Mouse (Mus musculus): ENCODE results near the gene Gata5. TPM values are rescaled to one million over a fixed set of nuclear protein-coding genes. Genes with fewer than 3 reads are reported as not detected.
A peak's percentile ranks its signal among the peaks of the same experiment; 100 is the strongest.

The Gata5 gene
- polyA plus RNA-seq, 1 experiment from 2014 or later = 0.09 TPM

GRCm38 (mm10) chr2:180342189-180342588 lies 7.7 kb upstream of the Gata5 start:
- Histone ChIP-seq H3K4me3 (no peak overlapping the region), H3K4me1 (peaks cover 5% of the 10 kb centered on the region; the same call in 1 of the 2 replicates), H3K36me3 (no peaks in the 10 kb centered on the region), H3K9ac (no peak overlapping the region), H3K4me2 (replicated peaks) (no peak overlapping the region), H3K9me3 (no peaks in the 10 kb centered on the region), H3K27ac (no peak overlapping the region), H3K27me3 (peaks cover 29% of the 10 kb centered on the region)
- 39% methylated on average over 2 of the region's 2 CpGs for WGBS
- ATAC-seq (ENCODE audit: insufficient number of reproducible peaks, insufficient read depth, low FRiP score, low TSS enrichment) = no peak

- Histone ChIP-seq H3K4me3 (no peak overlapping the region), H3K4me1 (no peaks in the 10 kb centered on the region), H3K9ac (no peak overlapping the region), H3K27ac (no peak overlapping the region), H3K4me2 (replicated peaks) (no peak overlapping the region), H3K36me3 (no peaks in the 10 kb centered on the region), H3K9me3 (no peaks in the 10 kb centered on the region), H3K27me3 (peaks cover 39% of the 10 kb centered on the region)
- WGBS = 72% methylated on average over 8 of the region's 8 CpGs
- no peak for ATAC-seq (ENCODE audit: insufficient number of reproducible peaks, insufficient read depth, low FRiP score, low TSS enrichment)
Measured at GRCm38 (mm10) chr2:180341229-180341628, 6.7 kb upstream of the Gata5 start.

- WGBS = 69% methylated on average over 11 of the region's 11 CpGs
- no peak for ATAC-seq (ENCODE audit: insufficient number of reproducible peaks, insufficient read depth, low FRiP score, low TSS enrichment)
- Histone ChIP-seq H3K36me3 (no peaks in the 10 kb centered on the region), H3K27ac (no peak overlapping the region), H3K4me1 (no peaks in the 10 kb centered on the region), H3K4me2 (replicated peaks) (no peak overlapping the region), H3K27me3 (peaks cover 52% of the 10 kb centered on the region), H3K9ac (0 out of 2 replicates have a peak overlapping the region, but pooled peaks have one; percentile 21), H3K9me3 (no peaks in the 10 kb centered on the region), H3K4me3 (no peak overlapping the region)
Measured at GRCm38 (mm10) chr2:180339886-180340285, 5.4 kb upstream of the Gata5 start.

- Histone ChIP-seq H3K4me1 (peaks cover 14% of the 10 kb centered on the region), H3K4me3 (peak overlapping the region; percentile 36), H3K9me3 (no peaks in the 10 kb centered on the region), H3K27me3 (peaks cover 70% of the 10 kb centered on the region), H3K27ac (no peak overlapping the region), H3K4me2 (replicated peaks) (peak overlapping the region; percentile 67), H3K9ac (peak overlapping the region; percentile 40), H3K36me3 (no peaks in the 10 kb centered on the region)
- WGBS = under 1% methylated on average over 69 of the region's 69 CpGs
- ATAC-seq (ENCODE audit: insufficient number of reproducible peaks, insufficient read depth, low FRiP score, low TSS enrichment) = no peak
Measured at GRCm38 (mm10) chr2:180333778-180334550, 535 bp downstream of the Gata5 start.

- no peak overlapping the region for H3K9ac ChIP-seq
Measured at GRCm38 (mm10) chr2:180329466-180329865, 5.0 kb downstream of the Gata5 start.

GRCm38 (mm10) chr2:180322674-180323355 lies 11.7 kb downstream of the Gata5 start:
- no peaks in the 10 kb centered on the region for H3K27me3 ChIP-seq
- no peak overlapping the region for H3K4me2 ChIP-seq (replicated peaks)
- no peak overlapping the region for H3K4me3 ChIP-seq
- H3K9ac ChIP-seq = no peak overlapping the region
- 28% methylated on average over 14 of the region's 14 CpGs for WGBS
- no peaks in the 10 kb centered on the region for H3K9me3 ChIP-seq
- H3K27ac ChIP-seq = no peak overlapping the region
- ATAC-seq (ENCODE audit: insufficient number of reproducible peaks, insufficient read depth, low FRiP score, low TSS enrichment) = peak; percentile 52; the same call in 1 of the 2 replicates
- H3K36me3 ChIP-seq = no peaks in the 10 kb centered on the region
- peaks cover 5% of the 10 kb centered on the region for H3K4me1 ChIP-seq

More at GRCm38 (mm10) chr2:180329466-180329865, 5.0 kb downstream of the Gata5 start:
- 93% methylated on average over 1 of the region's 1 CpGs for WGBS
- H3K27ac ChIP-seq = no peak overlapping the region
- no peaks in the 10 kb centered on the region for H3K36me3 ChIP-seq
- no peaks in the 10 kb centered on the region for H3K9me3 ChIP-seq
- H3K4me2 ChIP-seq (replicated peaks) = no peak overlapping the region
- peaks cover 30% of the 10 kb centered on the region for H3K27me3 ChIP-seq
- peaks cover 10% of the 10 kb centered on the region for H3K4me1 ChIP-seq
- H3K4me3 ChIP-seq = no peak overlapping the region
- no peak for ATAC-seq (ENCODE audit: insufficient number of reproducible peaks, insufficient read depth, low FRiP score, low TSS enrichment)

GRCm38 (mm10) chr2:180320216-180320615 lies 14.3 kb downstream of the Gata5 start:
- H3K36me3 ChIP-seq = no peaks in the 10 kb centered on the region
- no peak for ATAC-seq (ENCODE audit: insufficient number of reproducible peaks, insufficient read depth, low FRiP score, low TSS enrichment)
- WGBS = 75% methylated on average over 4 of the region's 4 CpGs

GRCm38 (mm10) chr2:180317591-180317990 lies 16.9 kb downstream of the Gata5 start:
- ATAC-seq (ENCODE audit: insufficient number of reproducible peaks, insufficient read depth, low FRiP score, low TSS enrichment) = no peak
- Histone ChIP-seq H3K4me1 (peaks cover 2% of the 10 kb centered on the region), H3K27me3 (no peaks in the 10 kb centered on the region), H3K27ac (no peak overlapping the region), H3K4me2 (replicated peaks) (no peak overlapping the region), H3K4me3 (no peak overlapping the region), H3K9me3 (no peaks in the 10 kb centered on the region), H3K9ac (no peak overlapping the region), H3K36me3 (no peaks in the 10 kb centered on the region)
- WGBS = 79% methylated on average over 7 of the region's 7 CpGs

More at GRCm38 (mm10) chr2:180320216-180320615, 14.3 kb downstream of the Gata5 start:
- Histone ChIP-seq H3K4me3 (no peak overlapping the region), H3K9ac (no peak overlapping the region), H3K27me3 (no peaks in the 10 kb centered on the region), H3K9me3 (no peaks in the 10 kb centered on the region), H3K4me1 (peaks cover 5% of the 10 kb centered on the region), H3K27ac (no peak overlapping the region), H3K4me2 (replicated peaks) (no peak overlapping the region)

- Histone ChIP-seq H3K9ac (no peak overlapping the region), H3K27ac (no peak overlapping the region), H3K9me3 (no peaks in the 10 kb centered on the region), H3K4me2 (replicated peaks) (no peak overlapping the region), H3K4me1 (no peaks in the 10 kb centered on the region), H3K27me3 (no peaks in the 10 kb centered on the region), H3K36me3 (no peaks in the 10 kb centered on the region), H3K4me3 (no peak overlapping the region)
- WGBS = 87% methylated on average over 2 of the region's 2 CpGs
- no peak for ATAC-seq (ENCODE audit: insufficient number of reproducible peaks, insufficient read depth, low FRiP score, low TSS enrichment)
Measured at GRCm38 (mm10) chr2:180314292-180314691, 20.2 kb downstream of the Gata5 start.

- H3K27ac ChIP-seq = no peak overlapping the region
- ATAC-seq (ENCODE audit: insufficient number of reproducible peaks, insufficient read depth, low FRiP score, low TSS enrichment) = no peak
- WGBS = 82% methylated on average over 4 of the region's 4 CpGs
- no peak overlapping the region for H3K4me3 ChIP-seq
- no peaks in the 10 kb centered on the region for H3K4me1 ChIP-seq
- H3K36me3 ChIP-seq = no peaks in the 10 kb centered on the region
- H3K4me2 ChIP-seq (replicated peaks) = no peak overlapping the region
- H3K9ac ChIP-seq = no peak overlapping the region
- H3K27me3 ChIP-seq = no peaks in the 10 kb centered on the region
- no peaks in the 10 kb centered on the region for H3K9me3 ChIP-seq
Measured at GRCm38 (mm10) chr2:180311147-180311546, 23.4 kb downstream of the Gata5 start.

- Histone ChIP-seq H3K27me3 (no peaks in the 10 kb centered on the region), H3K4me1 (no peaks in the 10 kb centered on the region), H3K4me3 (no peak overlapping the region), H3K9ac (no peak overlapping the region), H3K9me3 (no peaks in the 10 kb centered on the region), H3K36me3 (no peaks in the 10 kb centered on the region), H3K27ac (no peak overlapping the region), H3K4me2 (replicated peaks) (no peak overlapping the region)
- 49% methylated on average over 2 of the region's 2 CpGs for whole genome bisulfite sequencing
- ATAC-seq (ENCODE audit: insufficient number of reproducible peaks, insufficient read depth, low FRiP score, low TSS enrichment) = no peak
Measured at GRCm38 (mm10) chr2:180307680-180308079, 26.8 kb downstream of the Gata5 start.
